Mouse (Mus musculus) G1E (cell line): Measurements from ENCODE around the gene Tsc22d3. TPM values are rescaled to one million over a fixed set of nuclear protein-coding genes. Genes with fewer than 3 reads are reported as not detected.

Experiments
- ATAC-seq: 2 replicates; pipeline ENCODE4 v1.8.0; 2016; ENCODE audit warnings: mild to moderate bottlenecking; ENCODE audit not compliant: insufficient number of reproducible peaks, poor library complexity, low FRiP score, severe bottlenecking; ENCODE audit errors: extremely low read depth
- DNase-seq: peaks from one replicate; pipeline ENCODE4 v3.0.0; 2012; ENCODE audit warnings: low spot score
- H3K27me3 ChIP-seq: 2 replicates; pipeline ENCODE4 v1.6.1; 2012; ENCODE audit warnings: mild to moderate bottlenecking, low read length, inconsistent platforms; ENCODE audit not compliant: insufficient read depth
- H3K36me3 ChIP-seq: replicated peaks from 2 replicates; pipeline ENCODE3; 2012; ENCODE audit warnings: mild to moderate bottlenecking, inconsistent platforms
- H3K4me1 ChIP-seq: 2 replicates; pipeline ENCODE4 v1.6.1; 2012; ENCODE audit warnings: low read depth, low read length, inconsistent platforms, mixed read lengths; ENCODE audit not compliant: insufficient read depth
- H3K4me3 ChIP-seq: 2 replicates; pipeline ENCODE4 v1.5.1; 2012; ENCODE audit warnings: low read depth, mild to moderate bottlenecking, inconsistent platforms, low read length, moderate library complexity, mixed read lengths
- H3K9me3 ChIP-seq: replicated peaks from 2 replicates; pipeline ENCODE4 v1.6.1; 2012; ENCODE audit warnings: inconsistent platforms
- CTCF ChIP-seq: IDR thresholded peaks from 2 replicates; pipeline ENCODE4 v1.5.1; 2012; ENCODE audit warnings: low read depth, low read length, inconsistent platforms, mixed read lengths
- GATA1 ChIP-seq: IDR thresholded peaks from 2 replicates; pipeline ENCODE4 v1.6.1; 2012; ENCODE audit warnings: borderline replicate concordance, low read length, inconsistent platforms, mixed read lengths
- GATA2 ChIP-seq: IDR thresholded peaks from 2 replicates; pipeline ENCODE4 v1.6.1; 2012; ENCODE audit warnings: low read depth, low read length, inconsistent platforms, borderline replicate concordance
- POLR2AphosphoS5 ChIP-seq: IDR thresholded peaks from 2 replicates; pipeline ENCODE4 v1.6.1; 2012; ENCODE audit warnings: low read depth, low read length, inconsistent platforms; ENCODE audit not compliant: insufficient replicate concordance
- TAL1 ChIP-seq: conservative IDR thresholded peaks from 2 replicates; pipeline ENCODE4 v1.6.1; 2012; ENCODE audit warnings: low read depth, low read length, inconsistent platforms, mixed read lengths
- polyA plus RNA-seq: library from polyadenylated mRNA; stranded (reverse); fragments of >175 nt; gene quantifications from 2 replicates; pipeline ENCODE4 v1.2.3, GENCODE M21; 2012
- total RNA-seq, 2 experiments: library from RNA; stranded (forward) in 1 of 2; stranded (reverse) in 1 of 2; fragments of 200-1000 nt in 1 of 2; fragments of >200 nt in 1 of 2; fragmentation: Nextera tagmentation in 1 of 2; gene quantifications; 2 replicates each; pipeline ENCODE4 v1.2.3; 2014 to 2017

Tsc22d3 gene
- total and polyA plus RNA-seq, 3 experiments, result 44.5 to 93.8 (median 52.5) TPM

- Histone ChIP-seq H3K4me3 (no peak overlapping the region), H3K4me1 (peaks cover 55% of the 10 kb centered on the region), H3K36me3 (no peaks in the 10 kb centered on the region), H3K27me3 (no peaks in the 10 kb centered on the region), H3K9me3 (no peaks in the 10 kb centered on the region)
- ATAC-seq (no peak), DNase-seq (no peak)
- TF ChIP-seq GATA1 (no peak), GATA2 (no peak)
These were observed 74.7 kb downstream of the Tsc22d3 start for GRCm38 (mm10) chrX:140525604-140526252.

- no peak for ATAC-seq
- TF ChIP-seq GATA2 (no peak), GATA1 (no peak), POLR2AphosphoS5 (no peak), TAL1 (no peak), CTCF (no peak)
- H3K4me1 ChIP-seq, result peaks cover 53% of the 10 kb centered on the region
- H3K27me3 ChIP-seq, result no peaks in the 10 kb centered on the region
- H3K9me3 ChIP-seq, result no peaks in the 10 kb centered on the region
- no peaks in the 10 kb centered on the region for H3K36me3 ChIP-seq
- H3K4me3 ChIP-seq, result no peak overlapping the region
- no peak for DNase-seq
These were observed 76.2 kb downstream of the Tsc22d3 start for GRCm38 (mm10) chrX:140524231-140524630.

GRCm38 (mm10) chrX:140522071-140522765 is 78.2 kb downstream of the Tsc22d3 start:
- ATAC-seq, result no peak

GRCm38 (mm10) chrX:140520146-140521102 is 80.0 kb downstream of the Tsc22d3 start:
- no peaks in the 10 kb centered on the region for H3K36me3 ChIP-seq
- ATAC-seq (peak; percentile 99), DNase-seq (peak; percentile 67)
- H3K4me3 ChIP-seq, result peak overlapping the region; percentile 52; the same call in 1 of the 2 replicates
- H3K9me3 ChIP-seq, result no peaks in the 10 kb centered on the region
- H3K4me1 ChIP-seq, result peaks cover 41% of the 10 kb centered on the region
- no peaks in the 10 kb centered on the region for H3K27me3 ChIP-seq
- TF ChIP-seq POLR2AphosphoS5, result no peak
- no peak for TF ChIP-seq GATA2
- TF ChIP-seq TAL1, result no peak
- no peak for TF ChIP-seq GATA1
- TF ChIP-seq CTCF, result no peak

More at GRCm38 (mm10) chrX:140522071-140522765, 78.2 kb downstream of the Tsc22d3 start:
- H3K4me3 ChIP-seq, result no peak overlapping the region
- H3K4me1 ChIP-seq, result peaks cover 52% of the 10 kb centered on the region
- DNase-seq, result no peak
- H3K27me3 ChIP-seq, result no peaks in the 10 kb centered on the region
- H3K9me3 ChIP-seq, result no peaks in the 10 kb centered on the region
- H3K36me3 ChIP-seq, result no peaks in the 10 kb centered on the region
- TF ChIP-seq POLR2AphosphoS5, result no peak
- TF ChIP-seq GATA1, result no peak
- no peak for TF ChIP-seq TAL1
- no peak for TF ChIP-seq GATA2
- no peak for TF ChIP-seq CTCF

GRCm38 (mm10) chrX:140518351-140518750 is 82.1 kb downstream of the Tsc22d3 start:
- DNase-seq (no peak), ATAC-seq (no peak)
- TF ChIP-seq TAL1, result no peak
- no peak for TF ChIP-seq POLR2AphosphoS5
- no peak for TF ChIP-seq GATA2
- no peak for TF ChIP-seq CTCF
- TF ChIP-seq GATA1, result no peak
- H3K4me1 ChIP-seq, result peaks cover 45% of the 10 kb centered on the region
- no peaks in the 10 kb centered on the region for H3K27me3 ChIP-seq
- H3K9me3 ChIP-seq, result no peaks in the 10 kb centered on the region
- H3K4me3 ChIP-seq, result no peak overlapping the region
- no peaks in the 10 kb centered on the region for H3K36me3 ChIP-seq

GRCm38 (mm10) chrX:140513379-140513778 is 87.1 kb downstream of the Tsc22d3 start:
- no peaks in the 10 kb centered on the region for H3K36me3 ChIP-seq
- no peaks in the 10 kb centered on the region for H3K27me3 ChIP-seq
- no peak overlapping the region for H3K4me3 ChIP-seq
- TF ChIP-seq GATA2, result no peak
- TF ChIP-seq CTCF, result no peak
- TF ChIP-seq GATA1, result no peak
- no peak for DNase-seq
- peaks cover 20% of the 10 kb centered on the region for H3K4me1 ChIP-seq
- no peak for ATAC-seq
- no peaks in the 10 kb centered on the region for H3K9me3 ChIP-seq
